Mouse (Mus musculus): ENCODE data around the gene Limd1.

The Limd1 gene

GRCm38 (mm10) chr9:123483598-123483997 lies 5.1 kb downstream of the Limd1 start:
- no peak for DNase-seq

- no peak for DNase-seq
Measured at GRCm38 (mm10) chr9:123484830-123485229, 6.3 kb downstream of the Limd1 start.

DNA sequence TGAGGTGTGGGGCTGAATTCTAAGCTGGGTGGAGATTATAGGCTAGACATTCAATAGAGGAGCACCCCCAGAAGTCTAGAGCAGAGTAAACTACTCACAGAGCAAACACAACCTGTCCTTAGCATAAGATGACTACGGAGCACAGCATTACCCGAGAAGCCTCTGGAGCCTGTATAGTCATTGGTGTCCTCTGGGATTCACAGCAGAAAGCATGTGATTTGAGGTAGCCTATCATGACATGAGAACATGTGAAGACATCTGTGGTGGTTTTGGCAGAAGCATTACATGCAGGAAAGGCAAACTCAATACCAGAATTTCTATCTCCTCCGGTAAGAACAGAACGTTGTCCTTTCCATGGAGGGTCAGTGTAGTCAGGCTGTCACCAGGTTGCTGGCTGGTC lies 7.1 kb downstream of the Limd1 start:
- DNase-seq = no peak

GRCm38 (mm10) chr9:123486635-123487034 lies 8.1 kb downstream of the Limd1 start:
- no peak for DNase-seq

DNA sequence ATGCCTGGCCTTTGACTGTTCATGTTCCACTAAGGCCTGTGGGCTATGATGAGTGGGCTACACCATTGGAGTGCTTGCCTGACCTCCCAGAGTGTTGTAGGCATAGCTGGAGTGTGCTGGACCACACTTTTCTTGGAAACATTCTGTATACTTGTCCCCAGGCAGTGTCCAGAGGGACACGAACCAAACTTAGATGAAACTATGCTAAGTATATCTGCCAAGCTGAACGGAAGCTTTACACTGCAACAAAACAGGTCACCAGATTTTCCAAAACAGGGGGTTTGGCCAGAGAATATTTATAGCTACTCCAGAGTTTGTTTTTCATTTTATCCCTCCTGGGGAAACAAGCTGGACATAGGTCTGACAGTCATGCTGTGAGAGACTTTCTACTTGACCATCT lies 10.6 kb downstream of the Limd1 start:
- DNase-seq = no peak

- no peak for DNase-seq
Measured at GRCm38 (mm10) chr9:123489727-123490343, 11.3 kb downstream of the Limd1 start.

GRCm38 (mm10) chr9:123490930-123491329 lies 12.4 kb downstream of the Limd1 start:
- DNase-seq = no peak

GRCm38 (mm10) chr9:123491917-123492585 lies 13.5 kb downstream of the Limd1 start:
- peak; percentile 48 for DNase-seq

- DNase-seq = no peak
Measured at GRCm38 (mm10) chr9:123496665-123497064, 18.2 kb downstream of the Limd1 start.

DNA sequence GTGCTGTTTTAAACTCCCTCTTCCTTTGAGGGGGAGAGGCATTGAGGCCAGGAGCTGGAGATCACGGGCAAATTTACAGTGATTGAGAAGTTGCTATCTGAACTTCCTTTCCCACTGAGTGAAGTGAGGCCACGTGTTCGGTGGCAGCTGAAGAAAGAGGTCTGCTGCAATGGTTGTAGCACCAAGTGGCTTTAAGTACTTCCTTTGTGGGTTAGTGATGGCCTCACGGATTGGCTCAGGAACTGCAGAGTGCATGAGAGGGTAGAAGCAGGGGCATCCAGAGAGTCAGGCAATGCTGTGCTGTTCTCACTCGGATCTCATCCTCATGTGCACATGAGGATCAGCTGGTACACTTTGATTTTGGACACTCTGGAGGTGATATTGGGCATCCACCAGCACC lies 19.4 kb downstream of the Limd1 start:
- no peak for DNase-seq

DNA sequence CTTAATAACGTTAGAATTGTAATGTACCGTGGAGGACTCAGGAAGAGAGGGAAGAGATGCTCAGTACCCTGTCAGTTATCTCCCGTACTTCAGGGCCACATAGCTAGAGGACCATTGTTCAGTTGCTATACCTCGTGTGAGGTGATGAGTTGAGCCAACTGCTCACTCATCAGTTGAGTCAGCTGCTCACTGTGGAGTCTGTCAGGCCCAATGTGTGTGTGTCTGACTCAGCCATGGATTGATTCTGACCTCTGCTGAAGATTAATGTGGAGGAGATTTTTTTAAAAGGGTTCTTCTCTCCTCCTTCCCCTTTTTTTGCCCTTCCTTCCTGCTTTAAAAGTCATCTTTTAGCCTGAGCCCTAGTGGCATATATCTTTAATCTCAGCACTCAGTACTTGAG lies 22.0 kb downstream of the Limd1 start:
- no peak for DNase-seq

- peak; percentile 65 for DNase-seq
Measured at GRCm38 (mm10) chr9:123503171-123503834, 24.8 kb downstream of the Limd1 start.

GRCm38 (mm10) chr9:123504325-123504724 lies 25.8 kb downstream of the Limd1 start:
- peak; percentile 55 for DNase-seq

GRCm38 (mm10) chr9:123505598-123505997 lies 27.1 kb downstream of the Limd1 start:
- no peak for DNase-seq

DNA sequence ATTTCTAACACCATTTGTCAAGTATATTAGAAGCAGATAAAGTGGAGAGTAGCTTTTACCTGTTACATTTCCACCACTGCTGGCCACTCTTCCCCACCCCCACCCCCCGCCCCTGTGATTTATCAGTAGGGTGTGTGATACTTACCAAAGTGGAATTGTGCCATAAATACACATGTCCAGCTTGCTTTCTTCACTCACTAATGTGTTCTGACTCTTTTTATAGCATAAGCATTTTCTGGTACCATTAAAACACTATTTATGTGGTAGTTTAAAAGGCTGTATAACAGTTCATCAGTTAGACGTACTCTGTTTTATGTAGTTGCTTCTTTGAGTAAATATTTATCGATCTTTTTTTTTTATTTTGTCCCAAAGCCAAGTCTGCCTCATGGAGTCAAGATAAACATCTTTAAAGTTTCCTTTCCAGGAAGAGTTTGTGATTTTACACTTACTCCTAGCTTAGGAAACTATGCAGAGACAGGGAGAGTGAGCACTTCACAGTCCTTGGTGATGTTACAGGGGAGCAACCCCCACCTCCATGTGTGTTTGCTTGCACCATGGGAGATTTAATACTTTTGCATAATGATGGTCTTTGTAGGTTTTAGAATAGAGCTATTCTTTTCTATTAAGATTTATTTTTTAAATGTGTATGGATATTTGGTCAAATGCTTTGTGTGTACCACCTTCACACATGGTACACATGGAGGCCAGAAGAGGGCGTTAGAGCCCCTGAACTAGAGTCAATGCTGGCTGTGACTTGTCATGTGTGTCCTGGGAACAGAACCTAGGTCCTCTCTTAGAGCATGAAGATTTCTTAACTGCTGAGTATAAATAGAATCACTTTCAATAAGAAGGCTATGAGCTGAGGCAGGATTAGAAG lies 28.0 kb downstream of the Limd1 start:
- DNase-seq = no peak

DNA sequence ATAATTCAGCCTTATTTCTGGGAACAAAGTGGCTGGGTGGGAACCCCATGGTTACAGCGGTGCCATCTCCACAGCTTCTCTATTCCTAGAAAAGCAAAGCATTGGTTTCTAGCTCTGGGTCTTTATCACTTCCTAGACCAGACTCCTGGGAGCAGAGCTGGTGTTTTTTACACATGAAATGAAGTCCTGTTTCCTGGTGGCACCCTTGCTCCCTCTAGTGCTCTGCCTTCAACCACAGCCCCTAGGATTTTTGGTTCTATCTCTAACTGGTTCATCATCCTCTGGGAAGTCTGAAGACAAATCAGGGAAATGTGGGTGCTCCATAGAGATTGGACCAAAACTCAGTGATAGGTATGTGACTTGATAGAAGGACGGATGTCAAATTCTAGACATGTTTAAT lies 28.9 kb downstream of the Limd1 start:
- DNase-seq = no peak

DNA sequence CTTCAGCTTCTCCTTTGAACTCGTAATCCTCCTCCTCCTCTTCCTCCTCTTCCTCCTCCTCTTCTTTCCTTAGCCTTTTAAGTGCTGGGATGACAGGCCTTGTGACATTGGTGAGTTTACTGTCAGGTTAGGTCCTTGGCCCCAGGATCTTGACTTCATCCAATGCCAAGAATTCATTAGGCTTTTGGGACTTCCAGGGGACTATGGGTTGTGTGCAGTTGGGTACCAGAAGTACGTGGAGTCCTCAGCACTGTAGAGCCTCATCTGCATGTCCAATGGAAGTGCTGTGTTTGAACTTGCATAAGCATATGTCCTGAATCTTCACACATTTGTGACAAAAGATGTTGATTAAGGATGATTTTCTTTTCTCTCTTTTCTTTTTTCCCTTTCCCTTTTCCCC lies 30.5 kb downstream of the Limd1 start:
- DNase-seq = no peak

- peak; percentile 52 for DNase-seq
Measured at GRCm38 (mm10) chr9:123509638-123510604, 31.4 kb downstream of the Limd1 start.

- no peak for DNase-seq
Measured at GRCm38 (mm10) chr9:123510926-123511325, 32.4 kb downstream of the Limd1 start.

DNA sequence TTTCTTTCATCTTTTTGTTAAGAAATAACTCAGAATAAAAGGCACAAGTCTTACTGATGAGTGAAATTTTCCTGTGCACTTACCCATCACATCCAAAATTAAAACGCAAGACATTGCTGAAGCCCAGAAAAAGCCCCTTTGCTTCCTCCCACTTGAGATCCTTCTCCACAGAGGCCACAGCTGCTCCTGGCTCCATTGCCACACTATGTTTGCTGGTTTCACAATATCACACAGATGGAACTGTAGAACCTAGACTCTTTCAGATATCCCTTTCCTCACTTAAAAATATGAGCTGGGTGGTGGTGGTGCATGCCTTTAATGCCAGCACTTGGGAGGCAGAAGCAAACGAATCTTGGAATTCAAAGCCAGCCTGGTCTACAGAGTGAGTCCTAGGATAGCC lies 34.0 kb downstream of the Limd1 start:
- DNase-seq = no peak

GRCm38 (mm10) chr9:123515087-123515486 lies 36.6 kb downstream of the Limd1 start:
- no peak for DNase-seq
